Mouse (Mus musculus): Measurements from ENCODE around the gene Stat1. TPM values are rescaled to one million over a fixed set of nuclear protein-coding genes. Genes with fewer than 3 reads are reported as not detected.

Gene Stat1
- total RNA-seq, 2 experiments from 2014 or later = 84.2 to 98.0 TPM

DNA sequence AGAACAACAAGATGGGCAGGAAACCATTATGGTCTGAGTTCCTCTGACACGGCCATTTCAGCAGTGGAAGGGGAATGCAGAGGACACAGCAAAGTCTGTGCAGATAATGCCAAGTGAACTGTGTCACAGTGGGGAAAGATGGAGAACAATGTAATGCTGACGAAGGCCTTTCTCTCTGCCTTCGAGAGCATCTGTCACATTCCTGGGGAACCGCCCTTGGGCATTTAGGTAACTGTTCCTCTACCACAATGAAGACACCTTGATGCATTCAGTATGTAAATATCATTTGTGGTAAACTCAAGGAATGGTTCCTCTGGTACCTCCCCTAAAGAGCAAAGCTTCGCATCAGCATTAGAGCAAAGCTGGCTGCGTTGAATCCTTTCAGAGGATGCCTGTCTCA, 8.1 kb downstream of the Stat1 start:
- no peak for ATAC-seq (replicated peaks; ENCODE audit: low FRiP score, poor library complexity, severe bottlenecking)

DNA sequence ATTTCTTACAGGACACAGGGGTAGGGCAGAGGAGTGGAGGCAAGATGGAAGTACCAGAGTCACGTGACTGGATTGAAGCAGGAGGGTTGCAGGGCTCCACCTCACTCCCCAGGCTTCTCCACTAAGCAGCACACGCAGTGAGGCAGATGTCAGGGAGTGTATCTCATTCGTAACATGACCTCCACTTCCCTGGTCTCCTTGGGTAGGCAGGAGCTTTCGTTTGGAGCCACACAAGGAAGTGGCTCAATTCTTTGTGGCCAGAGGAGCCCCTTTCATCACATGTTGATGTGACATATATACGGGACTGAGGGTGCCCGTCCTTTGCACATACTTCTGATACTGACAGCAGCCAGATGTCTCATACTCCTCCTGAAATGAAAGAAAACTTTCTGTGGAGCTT, 10.6 kb downstream of the Stat1 start:
- ATAC-seq (replicated peaks; ENCODE audit: low FRiP score, poor library complexity, severe bottlenecking) = no peak

DNA sequence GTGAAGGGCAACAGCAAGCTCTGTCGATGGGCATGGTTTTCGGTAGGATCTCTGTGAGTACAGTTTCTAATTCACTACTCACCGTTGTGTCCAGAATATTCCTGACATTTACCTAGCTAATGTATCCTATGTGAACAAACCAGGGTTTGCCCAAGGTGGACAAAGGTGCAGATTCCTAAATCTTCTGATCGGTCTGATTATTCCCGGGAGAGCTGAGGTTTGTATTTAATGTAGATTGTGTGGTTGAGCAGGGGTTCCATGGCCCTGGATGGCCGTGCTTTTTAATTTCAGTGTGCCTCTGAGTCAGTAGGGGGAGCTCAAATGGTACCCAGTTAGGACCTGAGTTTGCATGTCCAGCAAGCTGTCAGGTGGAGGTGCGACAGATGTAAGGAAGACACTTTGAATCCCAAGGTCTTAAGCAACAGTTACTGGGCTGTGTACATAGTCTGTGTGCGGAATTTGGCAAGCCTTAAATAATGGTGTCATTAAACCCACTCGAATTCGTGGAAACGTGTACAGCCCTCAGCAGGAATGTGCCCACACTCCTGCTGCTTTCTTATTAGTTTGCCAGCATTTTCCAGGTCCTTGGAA, 12.6 kb downstream of the Stat1 start:
- ATAC-seq (replicated peaks; ENCODE audit: low FRiP score, poor library complexity, severe bottlenecking) = no peak

DNA sequence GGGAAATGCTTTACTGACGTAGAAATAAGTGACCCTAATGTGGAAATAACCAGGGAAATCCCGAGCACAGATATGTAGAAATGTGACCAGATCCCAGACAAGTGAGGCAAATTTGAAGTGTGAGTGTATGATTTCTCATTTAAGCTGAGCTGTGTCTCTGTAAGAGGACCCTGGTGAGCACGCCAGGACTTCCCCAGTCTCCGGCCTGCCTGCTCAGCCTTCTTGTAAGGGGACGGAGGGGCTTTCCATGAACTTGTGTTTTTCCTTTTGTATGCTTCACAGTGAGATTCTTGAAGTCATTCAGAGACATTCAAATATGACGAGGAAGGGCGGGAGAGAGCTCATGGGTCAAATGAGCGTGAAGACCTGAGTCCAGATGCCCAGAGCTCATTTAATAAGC, 14.0 kb downstream of the Stat1 start:
- ATAC-seq (replicated peaks; ENCODE audit: low FRiP score, poor library complexity, severe bottlenecking) = no peak

DNA sequence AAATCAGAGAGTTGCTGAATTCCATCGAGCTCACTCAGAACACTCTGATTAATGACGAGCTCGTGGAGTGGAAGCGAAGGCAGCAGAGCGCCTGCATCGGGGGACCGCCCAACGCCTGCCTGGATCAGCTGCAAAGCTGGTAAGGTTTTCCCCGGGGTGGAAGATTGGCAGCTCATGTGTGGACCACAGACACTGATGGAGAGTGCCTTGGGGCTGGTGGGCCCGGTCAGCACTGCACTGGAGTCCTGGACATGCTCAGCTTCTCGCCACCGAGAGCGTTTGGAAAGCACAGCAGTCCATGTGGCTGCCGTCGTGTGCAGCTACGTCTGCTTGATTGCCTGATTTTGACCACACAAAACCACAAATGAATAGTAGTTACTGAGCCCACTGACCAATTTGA, 18.1 kb downstream of the Stat1 start:
- no peak for ATAC-seq (replicated peaks; ENCODE audit: low FRiP score, poor library complexity, severe bottlenecking)

DNA sequence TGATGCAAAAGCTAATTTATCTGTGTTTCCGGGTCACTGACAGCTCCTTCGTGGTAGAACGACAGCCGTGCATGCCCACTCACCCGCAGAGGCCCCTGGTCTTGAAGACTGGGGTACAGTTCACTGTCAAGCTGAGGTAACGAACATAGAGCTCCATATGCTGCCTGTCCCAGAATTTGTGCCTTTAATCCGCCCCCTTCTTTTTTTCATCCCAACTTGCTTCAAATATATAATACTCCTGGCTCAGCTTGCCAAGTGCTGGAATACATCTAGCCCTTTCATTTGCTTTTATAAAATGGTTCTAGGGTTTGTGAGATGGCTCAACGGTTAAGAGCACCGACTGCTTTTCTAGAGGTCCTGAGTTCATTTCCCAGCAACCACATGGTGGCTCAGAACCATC, 21.3 kb downstream of the Stat1 start:
- no peak for ATAC-seq (replicated peaks; ENCODE audit: low FRiP score, poor library complexity, severe bottlenecking)

DNA sequence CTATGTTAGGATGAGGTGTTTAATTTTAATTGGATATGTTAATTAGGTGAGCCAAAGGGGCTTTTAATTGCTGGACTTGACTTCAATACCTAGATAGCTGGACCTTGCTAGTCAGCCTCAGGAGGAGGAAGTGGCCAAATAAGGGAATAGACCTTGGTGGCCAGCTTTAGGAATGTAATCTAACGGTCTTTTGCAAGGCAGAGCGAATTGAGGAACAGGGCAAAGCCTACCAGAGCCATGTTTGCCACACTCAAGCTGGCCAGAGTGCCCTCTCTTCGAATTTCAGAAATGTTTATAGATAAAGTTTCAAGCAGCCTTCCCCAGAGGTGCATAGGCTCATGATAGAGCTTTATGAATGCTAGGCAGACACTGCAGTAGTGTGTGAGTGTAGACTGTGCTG, 22.2 kb downstream of the Stat1 start:
- ATAC-seq (replicated peaks; ENCODE audit: low FRiP score, poor library complexity, severe bottlenecking) = no peak

DNA sequence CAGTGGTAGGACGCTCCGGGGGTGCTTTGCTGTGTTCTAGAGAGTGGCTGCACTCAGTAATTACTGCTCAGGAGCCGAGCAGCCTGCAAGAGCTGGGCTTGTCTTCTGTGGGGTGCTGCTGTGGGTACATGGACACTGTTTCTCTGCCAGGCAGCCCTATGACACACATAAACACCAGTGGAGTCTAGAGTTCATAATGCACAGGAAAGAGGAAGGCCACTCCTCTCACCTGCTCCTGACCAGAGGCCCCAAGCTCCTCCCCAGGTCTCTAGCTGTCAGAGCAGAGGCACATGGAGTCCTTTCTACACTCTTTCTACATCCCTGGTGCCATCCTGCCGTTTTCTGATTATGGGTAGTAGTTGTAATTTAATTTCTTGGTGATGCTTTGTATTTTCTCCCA, 22.9 kb downstream of the Stat1 start:
- ATAC-seq (replicated peaks; ENCODE audit: low FRiP score, poor library complexity, severe bottlenecking) = no peak

DNA sequence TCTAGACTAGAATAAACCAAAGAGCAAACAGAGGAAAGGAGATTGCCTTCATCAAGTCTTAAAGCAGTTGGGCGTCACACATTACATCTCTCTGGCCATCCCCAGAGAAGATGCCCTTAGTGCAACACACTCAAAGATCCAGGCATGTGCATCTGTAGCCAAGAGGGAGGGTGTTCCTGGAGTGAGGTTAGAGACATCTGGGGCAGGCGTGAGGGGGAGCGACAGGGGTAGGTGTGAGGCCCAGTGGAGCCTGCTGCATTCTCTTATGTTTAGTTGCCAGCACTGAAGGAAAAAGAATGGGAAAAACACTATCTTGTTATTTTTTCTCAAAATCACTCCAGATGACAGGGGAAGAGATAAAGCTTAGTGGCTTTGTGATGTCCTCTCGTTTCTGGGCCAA, 24.0 kb downstream of the Stat1 start:
- ATAC-seq (replicated peaks; ENCODE audit: low FRiP score, poor library complexity, severe bottlenecking) = no peak

DNA sequence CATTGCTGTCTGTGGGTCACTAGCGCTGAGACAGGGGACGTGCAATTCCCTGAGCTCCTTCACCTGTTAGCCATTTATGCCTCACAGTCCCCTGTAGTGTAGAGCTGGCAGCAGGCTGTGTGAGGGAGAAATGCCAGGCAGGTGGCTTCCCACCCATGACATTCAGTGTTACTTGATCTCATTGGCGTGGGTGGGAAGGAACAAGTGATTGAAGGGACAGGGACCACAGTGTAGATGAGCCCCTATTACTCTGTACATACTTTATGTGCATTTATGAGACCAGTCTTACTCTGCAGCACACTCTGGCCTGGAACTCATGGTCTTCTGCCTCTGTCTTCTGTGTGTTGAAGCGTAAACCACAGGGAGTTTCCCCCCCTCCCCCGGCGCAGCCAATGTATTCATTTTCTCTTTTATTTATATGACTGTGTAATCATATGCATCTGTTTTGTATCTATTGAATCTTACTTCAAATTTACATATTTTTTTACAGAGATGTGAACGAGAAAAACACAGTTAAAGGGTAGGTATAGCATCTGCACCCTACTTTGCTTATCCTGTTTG, 24.4 kb downstream of the Stat1 start:
- no peak for ATAC-seq (replicated peaks; ENCODE audit: low FRiP score, poor library complexity, severe bottlenecking)

DNA sequence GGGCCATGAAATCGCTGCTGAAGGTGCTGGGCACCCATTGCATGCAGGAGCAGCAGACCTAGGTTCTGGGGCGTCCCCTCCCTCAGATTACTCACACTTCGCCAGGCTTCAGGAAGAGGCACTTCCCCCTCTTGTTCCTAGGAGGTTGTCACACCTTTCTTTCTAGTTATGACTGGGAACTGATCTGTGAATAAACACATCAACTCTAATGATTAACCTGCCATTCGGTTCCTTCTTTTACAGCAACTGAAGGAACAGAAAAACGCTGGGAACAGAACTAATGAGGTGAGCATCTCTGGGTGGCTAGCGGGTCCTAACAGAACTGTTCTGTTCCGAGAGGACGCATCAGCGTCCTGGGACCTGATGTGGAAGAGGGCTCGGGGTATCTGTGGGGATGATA, 25.7 kb downstream of the Stat1 start:
- no peak for ATAC-seq (replicated peaks; ENCODE audit: low FRiP score, poor library complexity, severe bottlenecking)

DNA sequence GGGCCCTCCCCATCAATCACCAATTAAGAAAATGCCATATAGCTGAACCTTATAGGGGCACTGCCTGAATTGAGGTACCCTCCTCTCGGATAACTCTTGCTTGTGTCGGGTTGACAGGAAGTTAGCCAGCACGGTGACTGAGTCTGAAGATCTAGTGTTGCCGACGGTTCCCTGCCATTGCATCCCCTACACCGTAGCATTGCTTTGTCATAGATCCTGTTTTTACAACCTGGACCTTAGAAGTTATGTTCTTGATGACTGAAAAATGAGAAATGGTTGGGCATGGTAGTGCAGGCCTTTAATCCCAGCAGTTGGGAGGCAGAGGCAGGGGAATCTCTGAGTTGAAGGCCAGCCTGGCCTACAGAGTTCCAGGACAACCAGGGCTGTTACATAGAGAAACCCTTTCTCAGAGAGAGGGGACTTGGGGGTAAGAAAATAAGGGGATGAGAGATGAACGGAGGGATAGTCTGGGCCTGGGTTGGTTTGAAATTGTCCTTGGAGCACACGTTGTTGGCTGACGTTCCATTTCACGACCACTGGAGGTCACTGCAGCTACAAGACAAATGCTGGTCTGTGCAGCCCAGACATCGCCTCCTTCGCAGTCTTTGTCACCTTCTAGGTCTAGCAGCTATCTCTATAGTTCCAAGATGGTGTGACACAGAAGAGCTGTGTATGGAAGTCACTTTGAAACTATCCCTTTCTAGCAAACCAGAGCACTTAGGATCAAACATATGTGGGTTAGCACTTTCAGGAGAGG, 27.2 kb downstream of the Stat1 start:
- 0 out of 2 replicates have a peak, but pooled peaks have one; percentile 55 for ATAC-seq (replicated peaks; ENCODE audit: low FRiP score, poor library complexity, severe bottlenecking)

DNA sequence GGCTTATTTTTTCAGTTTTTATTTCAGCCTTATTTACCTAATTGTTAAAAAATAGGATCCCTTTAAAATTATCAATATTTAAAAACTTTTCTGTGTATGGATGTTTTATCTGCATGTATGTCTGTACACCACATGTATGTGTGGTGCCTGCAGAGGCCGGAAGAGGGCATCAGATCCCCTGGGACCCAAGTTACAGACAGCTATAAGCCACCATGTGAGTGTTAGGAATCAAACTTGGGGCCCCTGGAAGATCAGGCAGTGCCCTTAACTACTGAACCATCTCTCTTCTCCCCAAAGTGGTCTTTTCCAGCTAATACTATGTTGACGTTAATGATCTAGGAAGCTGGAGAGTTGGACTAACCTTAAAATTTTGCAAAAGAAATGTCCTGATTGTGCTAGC, 28.2 kb downstream of the Stat1 start:
- no peak for ATAC-seq (replicated peaks; ENCODE audit: low FRiP score, poor library complexity, severe bottlenecking)

DNA sequence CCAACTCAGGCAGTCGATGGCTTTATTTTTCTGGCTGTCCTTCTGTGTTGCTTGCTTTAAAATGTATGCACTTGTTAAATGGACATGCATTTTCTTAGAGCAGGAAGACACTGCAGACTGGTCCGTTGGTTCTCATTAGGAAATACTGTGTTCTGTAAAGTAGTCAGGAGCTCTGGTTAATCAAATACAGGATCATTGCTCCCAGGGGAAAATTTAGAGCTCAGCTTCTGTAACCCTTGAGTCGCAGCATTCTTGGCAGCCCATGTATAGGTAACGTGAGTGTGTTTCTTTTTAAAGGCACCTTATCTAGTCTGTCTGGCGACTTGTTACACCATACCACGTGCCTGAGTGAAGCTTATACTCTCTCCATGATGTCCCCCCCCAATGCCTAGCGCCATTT, 28.9 kb downstream of the Stat1 start:
- ATAC-seq (replicated peaks; ENCODE audit: low FRiP score, poor library complexity, severe bottlenecking) = no peak

DNA sequence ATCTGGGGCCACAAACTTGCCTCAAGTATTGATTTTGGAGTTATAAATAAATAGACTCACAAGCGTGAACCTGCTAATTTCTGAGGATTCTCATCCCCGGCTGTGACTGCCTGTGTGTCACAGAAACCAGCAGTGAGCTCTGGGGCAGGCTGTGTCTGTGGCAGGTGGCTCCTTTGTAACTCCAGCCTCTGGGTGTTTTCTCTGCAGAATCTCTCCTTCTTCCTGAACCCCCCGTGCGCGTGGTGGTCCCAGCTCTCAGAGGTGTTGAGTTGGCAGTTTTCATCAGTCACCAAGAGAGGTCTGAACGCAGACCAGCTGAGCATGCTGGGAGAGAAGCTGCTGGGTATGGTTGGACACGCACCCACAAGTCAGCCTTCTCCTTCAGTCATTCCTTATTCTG, 29.5 kb downstream of the Stat1 start:
- no peak for ATAC-seq (replicated peaks; ENCODE audit: low FRiP score, poor library complexity, severe bottlenecking)

DNA sequence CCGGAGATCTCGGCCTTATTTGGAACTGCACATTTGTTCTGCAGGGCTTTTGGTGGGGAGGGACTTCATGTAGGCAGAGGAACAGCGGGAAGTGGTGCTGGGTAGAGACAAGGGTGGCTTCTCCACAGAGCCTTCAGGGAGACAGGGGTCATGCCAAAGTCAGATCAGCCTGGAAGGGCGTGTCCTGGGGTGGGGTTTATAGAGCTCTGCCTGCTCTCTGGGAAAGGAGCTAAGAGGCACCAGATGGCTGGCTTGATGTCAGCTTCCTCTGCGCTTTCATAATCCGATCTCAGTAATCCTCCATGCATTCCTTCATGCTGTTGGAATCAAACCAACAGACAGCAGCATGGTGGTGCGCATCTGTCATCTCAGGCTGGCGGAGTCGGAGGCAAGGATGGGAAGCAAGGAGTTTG, 30.7 kb downstream of the Stat1 start:
- ATAC-seq (replicated peaks; ENCODE audit: low FRiP score, poor library complexity, severe bottlenecking) = peak; percentile 69

DNA sequence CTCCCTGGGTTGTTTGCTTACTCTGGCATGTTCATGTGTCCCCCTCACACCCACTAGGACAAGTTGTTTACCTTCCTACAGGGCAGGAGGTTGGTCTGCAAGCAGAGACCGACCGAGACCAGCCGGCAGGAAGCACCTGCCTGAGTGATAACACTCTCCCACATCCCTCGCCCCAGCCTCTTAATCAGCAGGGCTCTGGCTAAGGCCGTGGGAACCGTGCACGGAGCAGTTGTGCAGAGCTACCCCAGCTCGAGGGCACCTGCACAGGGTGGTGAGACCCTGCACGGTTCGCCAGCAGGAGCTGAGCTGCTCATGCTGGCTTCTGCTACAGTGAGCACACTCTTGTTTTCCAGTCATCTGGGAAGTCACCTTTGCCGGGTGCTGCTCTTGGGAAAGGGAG, 31.4 kb downstream of the Stat1 start:
- no peak for ATAC-seq (replicated peaks; ENCODE audit: low FRiP score, poor library complexity, severe bottlenecking)

DNA sequence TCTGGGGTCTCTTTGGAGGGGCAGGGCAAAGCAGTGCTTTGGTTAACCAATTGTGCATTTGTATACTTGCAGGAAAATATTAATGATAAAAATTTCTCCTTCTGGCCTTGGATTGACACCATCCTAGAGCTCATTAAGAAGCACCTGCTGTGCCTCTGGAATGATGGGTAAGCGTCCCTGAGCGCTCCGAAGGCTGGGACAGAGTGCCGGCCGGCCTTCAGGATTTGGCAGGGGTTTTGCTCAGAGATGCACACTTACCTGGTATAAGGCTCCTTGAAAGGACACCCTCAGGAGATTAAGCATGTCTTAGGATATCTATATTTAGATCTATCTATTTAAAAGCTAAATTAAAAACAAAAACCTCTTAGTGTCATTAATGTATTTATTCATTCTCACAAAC, 31.9 kb downstream of the Stat1 start:
- no peak for ATAC-seq (replicated peaks; ENCODE audit: low FRiP score, poor library complexity, severe bottlenecking)

DNA sequence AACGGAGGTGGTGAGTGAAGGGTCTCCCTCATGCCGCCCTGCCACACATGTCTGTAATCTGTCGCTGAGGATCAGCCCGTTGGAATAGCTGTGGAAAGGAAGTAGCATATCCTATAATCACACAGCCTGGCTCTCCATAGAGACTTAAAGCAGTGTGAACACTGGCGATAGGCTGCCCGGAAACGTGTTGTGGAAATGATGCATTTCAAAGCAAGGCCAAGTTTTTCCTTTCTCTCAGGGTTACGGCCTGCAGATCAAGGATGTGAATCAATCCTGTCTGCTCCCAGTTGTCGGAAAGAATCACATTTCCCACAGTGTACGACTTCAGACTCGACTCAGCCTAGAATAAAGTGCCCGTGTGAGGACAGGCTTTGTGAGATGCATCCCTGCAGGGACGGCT, 33.1 kb downstream of the Stat1 start:
- no peak for ATAC-seq (replicated peaks; ENCODE audit: low FRiP score, poor library complexity, severe bottlenecking)

DNA sequence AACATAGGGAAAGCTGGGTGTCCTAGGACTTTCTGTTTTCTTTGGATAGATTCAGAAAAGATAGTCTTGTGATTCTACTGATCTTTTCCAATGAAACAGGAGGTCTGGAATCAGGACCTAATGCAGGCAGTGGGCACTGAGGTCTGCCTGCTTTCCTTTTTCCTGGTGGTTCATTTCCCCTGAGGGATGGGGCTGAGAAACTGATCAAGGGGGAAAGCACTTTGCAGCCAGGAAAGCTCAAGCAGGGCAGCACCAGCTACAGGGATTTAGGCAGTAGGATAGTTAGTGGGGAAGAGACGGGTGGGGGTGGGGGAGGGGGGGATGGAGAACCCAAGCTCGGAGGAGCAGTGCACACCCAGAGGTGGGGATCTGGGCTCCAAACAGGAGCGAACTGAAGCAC, 33.7 kb downstream of the Stat1 start:
- no peak for ATAC-seq (replicated peaks; ENCODE audit: low FRiP score, poor library complexity, severe bottlenecking)

DNA sequence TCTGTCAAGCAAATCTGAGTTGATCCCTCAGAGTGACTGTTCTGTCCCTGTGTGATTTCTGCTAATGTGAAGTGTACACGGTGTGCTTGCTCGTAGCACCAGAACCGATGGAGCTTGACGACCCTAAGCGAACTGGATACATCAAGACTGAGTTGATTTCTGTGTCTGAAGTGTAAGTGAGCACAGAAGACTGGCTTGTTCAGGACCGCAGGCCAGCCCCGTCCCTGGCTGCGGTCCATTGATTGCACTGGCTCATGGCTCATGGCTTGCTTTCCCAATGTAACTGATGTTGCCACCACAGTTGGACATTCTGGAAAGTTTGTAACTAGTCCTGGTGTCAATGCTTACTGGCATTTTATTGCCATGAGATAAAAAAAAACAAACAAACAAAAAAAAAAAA, 35.6 kb downstream of the Stat1 start:
- ATAC-seq (replicated peaks; ENCODE audit: low FRiP score, poor library complexity, severe bottlenecking) = no peak

DNA sequence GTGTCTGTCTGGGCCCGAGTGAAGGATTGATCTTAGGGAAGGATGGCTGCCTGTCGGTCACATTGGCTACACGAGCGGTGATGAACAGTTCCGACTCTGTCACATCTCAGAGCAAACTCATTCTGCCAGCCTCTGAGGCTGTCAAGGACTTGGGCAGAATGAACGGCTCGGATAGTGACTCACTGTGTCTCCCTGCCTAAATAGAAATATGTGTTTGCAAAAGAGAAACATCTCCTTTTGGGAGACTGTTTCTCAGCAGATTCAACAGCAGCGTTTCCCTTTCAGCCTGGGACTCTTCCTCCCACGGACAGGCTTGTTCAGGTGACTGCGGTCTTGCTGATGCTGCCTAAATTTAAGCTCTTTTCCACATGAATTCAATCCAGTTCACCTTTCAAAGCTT, 37.1 kb downstream of the Stat1 start:
- ATAC-seq (replicated peaks; ENCODE audit: low FRiP score, poor library complexity, severe bottlenecking) = no peak
